Mouse (Mus musculus): ENCODE measurements at regions not wholly inside any gene's neighbourhood (a gene's known extent, or its start where the extent isn't known, plus 50 kb on each side); places are given as distances from the start of the nearest gene placed in this dataset.

DNA sequence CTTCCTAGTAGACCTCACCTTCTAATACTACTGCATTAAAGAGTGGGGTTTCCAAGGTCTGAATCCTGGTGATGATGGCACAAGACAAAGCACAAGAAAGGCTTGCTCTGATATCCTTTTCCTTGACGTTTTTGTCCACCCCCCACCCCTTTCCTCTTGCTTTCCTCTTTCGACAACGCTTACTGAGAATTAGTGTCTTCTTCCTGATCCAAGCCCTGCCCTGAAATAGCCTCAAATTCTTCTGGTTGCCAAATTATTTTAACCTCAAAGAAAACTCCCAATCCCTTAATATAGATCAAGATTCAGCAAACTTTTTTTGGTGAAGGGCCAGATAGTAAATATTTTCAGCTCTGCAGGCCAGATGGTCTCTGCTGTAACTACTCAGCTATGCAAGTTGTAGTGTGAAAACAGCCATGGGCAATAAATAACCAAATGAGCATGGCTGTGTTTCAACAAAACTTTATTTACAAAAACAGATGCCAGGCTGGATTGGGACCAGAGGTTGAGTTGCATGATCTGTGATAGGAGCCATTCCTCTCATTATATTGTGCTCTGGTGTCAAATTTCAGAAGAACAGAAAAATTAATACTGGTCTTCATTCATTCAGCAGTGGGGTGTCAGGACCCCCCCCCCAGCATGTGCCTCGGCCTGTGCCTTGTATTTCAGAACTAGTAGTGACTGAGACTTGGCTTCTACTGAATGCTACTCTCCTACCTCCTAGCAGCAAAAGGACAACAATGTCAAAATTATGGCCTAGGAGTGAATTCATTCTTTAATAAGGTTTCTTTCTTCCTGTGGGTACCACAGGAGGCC lies 218.5 kb upstream of the Nrip1 start:
- TF ChIP-seq CTCF (IDR thresholded peaks at IDR 0.05; ENCODE audit: low read depth, low read length) (no peak), POLR2A (IDR thresholded peaks at IDR 0.05; ENCODE audit: insufficient read depth, low read length) (no peak)
